Mouse (Mus musculus) T-helper 17 cell (primary cell): ENCODE measurements around the gene Il12rb2.

Experiments
- in situ Hi-C, 2 experiments: fragments of 300-600 bp; cut with MboI, MseI; formaldehyde crosslinking; loops; 1 replicate in 1 of 2; 2 replicates in 1 of 2; pipeline ENCODE4 v1.15.1; 2025; ENCODE audit warnings: high pct_unique_total_duplicates in 2 of 2

The Il12rb2 gene

GRCm38 (mm10) chr6:67375982-67376391, at the start of gene Il12rb2:
Gene Il12rb2 (minus strand): TSS chr6:67376188.
- in situ Hi-C loops, result no loop called here

GRCm38 (mm10) chr6:67421761-67422160, 45.8 kb upstream of the Il12rb2 start:
- in situ Hi-C loops, result loop anchor here in 1 of 2 experiments (10.0 kb wide), 1 partner anchor 1507 kb away; no protein-coding TSS in a partner anchor

GRCm38 (mm10) chr6:67416557-67416956, 40.6 kb upstream of the Il12rb2 start:
- in situ Hi-C loops, result no loop called here

- in situ Hi-C loops, result no loop called here
Measured at GRCm38 (mm10) chr6:67415276-67415675, 39.3 kb upstream of the Il12rb2 start.

DNA sequence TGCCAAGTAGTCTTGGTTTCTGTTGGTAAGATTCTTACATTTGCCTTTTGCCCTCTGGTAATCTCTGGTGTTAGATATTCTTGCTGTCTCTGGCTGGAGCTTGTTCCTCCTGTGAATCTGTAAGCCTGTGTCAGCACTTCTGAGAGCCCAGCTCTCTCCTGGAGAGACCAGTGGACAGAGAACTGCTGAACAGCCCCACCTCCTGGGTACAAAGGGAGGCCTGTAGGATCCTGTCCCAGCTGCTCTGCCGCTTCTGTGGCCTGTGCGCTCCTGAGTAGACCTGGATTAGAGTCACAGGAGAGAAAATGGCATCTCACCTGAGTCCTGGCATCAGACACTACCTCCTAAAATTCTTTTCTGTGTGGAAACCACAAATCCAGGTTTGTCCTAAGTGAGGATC, 37.4 kb upstream of the Il12rb2 start:
- in situ Hi-C loops, result no loop called here

DNA sequence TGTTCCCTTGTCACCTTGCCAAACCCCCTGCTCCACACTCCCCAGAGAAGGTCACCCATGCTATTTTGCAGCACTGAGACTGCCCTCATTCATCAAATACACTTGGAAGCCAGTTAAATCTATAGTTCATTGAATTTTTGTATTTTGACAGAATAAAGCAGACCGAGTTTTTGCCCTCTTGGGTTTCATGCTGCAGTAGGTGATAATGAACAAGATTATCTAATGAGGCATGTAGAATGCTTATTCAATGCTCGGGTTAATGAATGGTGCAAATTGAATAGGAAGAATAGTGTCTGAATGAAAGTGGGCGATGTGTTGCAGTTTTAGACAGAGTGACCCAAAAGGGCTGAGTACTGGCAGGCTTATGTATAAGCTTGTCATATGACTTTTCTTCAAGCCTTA, 29.3 kb upstream of the Il12rb2 start:
- in situ Hi-C loops, result no loop called here

- in situ Hi-C loops, result no loop called here
Measured at GRCm38 (mm10) chr6:67399551-67399950, 23.6 kb upstream of the Il12rb2 start.

DNA sequence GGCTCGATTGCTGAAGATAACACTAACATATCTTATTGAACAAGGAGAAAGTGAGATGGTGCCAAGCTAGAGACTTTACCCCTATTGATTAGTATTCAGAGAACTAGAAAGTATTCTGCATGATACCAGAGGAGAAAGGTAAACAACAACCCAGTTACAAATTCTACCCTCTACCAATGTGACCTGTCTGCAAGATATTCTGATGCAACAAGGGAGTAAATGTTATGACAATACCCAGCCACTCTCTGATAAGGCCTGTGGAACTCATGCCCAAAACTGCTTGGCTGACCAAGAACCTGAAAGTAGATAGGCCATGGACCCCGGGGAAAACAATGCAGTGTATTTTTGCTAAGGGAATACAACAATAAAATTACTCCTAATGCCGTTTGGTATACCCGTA, 10.2 kb downstream of the Il12rb2 start:
- in situ Hi-C loops, result no loop called here

DNA sequence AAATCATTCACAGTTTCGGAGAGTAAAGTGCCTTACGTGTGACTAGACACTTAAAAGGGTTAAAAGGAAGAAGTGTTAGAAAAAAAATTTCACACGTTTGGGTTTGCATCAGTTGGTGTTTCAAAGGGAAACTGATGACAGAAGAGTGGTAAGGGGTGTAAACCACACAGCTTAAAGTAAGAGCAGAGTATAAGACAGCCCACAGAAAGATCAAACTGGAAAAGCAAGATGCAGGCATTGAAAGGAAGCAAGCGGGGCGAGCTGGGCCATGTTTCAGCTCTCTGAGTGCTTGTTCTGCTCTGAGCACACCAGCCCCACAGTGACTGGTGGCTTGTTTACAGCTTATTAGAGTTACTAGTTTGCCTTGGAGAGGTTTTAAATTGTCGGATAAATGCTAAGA, 27.9 kb downstream of the Il12rb2 start:
- in situ Hi-C loops, result no loop called here

DNA sequence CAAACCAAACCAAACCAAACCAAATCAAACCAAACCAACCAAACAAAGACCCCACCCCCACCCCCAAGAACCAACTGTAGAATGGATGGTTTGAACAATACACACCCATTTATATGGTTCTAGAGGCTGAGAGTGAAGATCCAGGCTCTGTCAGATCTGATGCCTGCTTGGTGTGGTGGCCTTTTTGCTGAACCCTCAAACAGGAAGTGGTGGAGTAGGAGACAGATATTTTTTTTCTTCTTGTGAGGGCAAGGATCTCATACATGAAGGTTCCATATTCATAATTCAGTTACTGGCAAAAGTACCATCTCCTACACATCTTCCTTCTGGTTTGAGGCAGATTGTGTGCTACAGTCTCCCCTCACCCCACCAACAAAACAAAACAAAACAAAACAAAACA, 36.5 kb downstream of the Il12rb2 start:
- in situ Hi-C loops, result no loop called here

- in situ Hi-C loops, result no loop called here
Measured at GRCm38 (mm10) chr6:67337943-67338342, 38.0 kb downstream of the Il12rb2 start.

DNA sequence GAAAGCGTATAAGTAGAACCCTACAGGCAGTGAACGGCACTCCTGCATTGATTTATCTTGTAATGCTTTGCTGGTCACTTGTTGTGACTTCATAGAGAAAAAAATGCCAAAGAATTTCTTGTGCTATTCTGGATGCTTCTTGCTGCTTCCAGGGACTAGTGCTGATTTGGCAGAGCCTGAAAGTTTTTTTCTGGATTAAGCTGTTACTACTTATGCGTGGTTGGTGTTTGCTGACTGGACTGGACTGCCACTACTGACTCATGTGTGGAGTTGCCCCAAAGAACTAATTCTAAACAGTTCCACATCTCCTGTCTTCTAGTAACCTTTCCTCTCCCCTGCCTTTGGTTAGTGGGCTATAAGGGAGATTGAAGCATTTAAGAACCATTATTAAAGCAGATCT, 52.2 kb downstream of the Il12rb2 start:
- in situ Hi-C loops, result no loop called here

DNA sequence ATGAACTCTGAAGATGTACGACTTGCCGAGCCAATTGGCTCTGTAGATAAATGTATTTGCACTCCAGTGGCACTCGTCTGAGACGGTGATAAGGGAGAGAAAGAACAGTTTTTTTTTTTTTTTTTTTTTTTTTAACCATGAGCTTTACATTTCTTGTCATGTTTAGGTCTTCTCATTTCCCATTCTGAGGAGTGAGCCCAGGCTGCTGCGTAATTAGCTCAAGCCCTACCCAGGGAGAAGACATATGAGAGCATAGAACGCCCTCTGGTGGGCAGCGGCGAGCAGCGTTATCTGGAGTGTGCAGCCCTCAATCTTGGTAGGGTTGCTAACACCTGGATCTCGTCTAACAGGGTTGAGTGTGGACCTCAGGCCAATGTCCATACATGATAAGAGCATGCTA, 57.5 kb downstream of the Il12rb2 start:
- in situ Hi-C loops, result no loop called here

DNA sequence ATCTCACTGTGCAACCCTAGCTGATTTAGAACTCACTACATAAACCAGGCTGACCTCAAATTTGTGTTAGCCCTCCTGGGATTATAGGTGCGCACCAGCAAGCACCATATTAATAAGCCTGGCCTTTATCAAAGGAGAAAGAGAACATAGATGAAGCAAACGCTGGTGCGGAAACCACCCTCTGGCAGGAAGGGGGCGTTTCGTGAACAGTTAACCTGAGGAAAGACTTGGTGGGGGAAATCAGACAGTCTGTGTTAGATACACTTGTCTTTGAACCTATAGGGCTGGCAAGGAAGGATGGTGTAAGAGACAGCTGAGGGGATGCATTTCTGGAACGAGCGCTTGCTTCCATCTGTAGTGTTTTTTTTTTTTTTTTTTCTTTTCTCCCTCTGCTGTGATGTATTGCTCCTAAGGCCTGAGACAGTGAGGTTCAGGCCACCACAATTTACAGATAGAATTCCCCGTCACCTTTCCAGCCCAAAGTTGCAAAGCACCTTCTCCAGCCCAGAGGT, 58.1 kb downstream of the Il12rb2 start:
- in situ Hi-C loops, result no loop called here

DNA sequence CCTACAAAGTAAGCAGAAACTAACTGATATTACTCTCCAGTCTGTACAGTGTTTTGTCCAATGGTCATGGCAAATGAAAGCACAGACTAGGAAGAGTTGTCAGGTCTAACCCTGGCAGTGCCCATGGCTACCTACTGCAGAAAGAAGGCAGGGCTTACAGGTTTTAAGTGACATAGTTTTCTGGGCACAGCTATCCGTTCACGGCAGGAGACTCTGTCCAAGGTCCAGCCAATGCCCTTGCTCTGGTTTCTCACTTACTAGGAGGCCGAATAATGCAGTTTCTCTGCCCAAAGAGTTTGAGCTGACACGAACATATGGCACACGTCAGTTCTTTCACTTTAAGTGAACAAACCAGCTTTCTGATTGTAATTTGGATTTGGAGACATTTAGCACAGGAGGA, 58.9 kb downstream of the Il12rb2 start:
- in situ Hi-C loops, result no loop called here

GRCm38 (mm10) chr6:67314697-67315096, 61.3 kb downstream of the Il12rb2 start:
- in situ Hi-C loops, result no loop called here

- in situ Hi-C loops, result loop anchor here in 1 of 2 experiments (5.0 kb wide), 2 partner anchors 63 to 213 kb away; no protein-coding TSS in a partner anchor
Measured at GRCm38 (mm10) chr6:67309752-67310151, 66.2 kb downstream of the Il12rb2 start.

DNA sequence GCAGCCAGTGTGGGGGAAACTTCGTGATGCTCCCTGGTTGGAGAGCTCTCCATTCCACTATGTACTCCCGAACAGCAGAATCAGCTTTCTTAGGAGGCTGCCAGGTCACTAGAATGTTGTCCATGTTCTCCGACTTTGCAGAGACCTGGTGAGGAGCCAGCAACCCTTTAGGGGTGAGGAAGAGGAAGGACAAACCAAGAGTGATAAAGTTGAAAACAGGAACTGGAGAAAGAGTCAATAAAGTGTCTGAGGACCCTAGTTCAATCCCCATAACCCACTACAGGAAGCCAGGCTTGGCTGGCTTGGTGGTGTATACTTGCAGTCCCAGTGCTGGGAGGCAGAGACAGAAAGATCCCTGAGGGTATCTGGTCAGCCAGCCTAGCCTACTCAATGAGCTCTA, 67.0 kb downstream of the Il12rb2 start:
- in situ Hi-C loops, result loop anchor here in 1 of 2 experiments (5.0 kb wide), 2 partner anchors 63 to 213 kb away; no protein-coding TSS in a partner anchor

DNA sequence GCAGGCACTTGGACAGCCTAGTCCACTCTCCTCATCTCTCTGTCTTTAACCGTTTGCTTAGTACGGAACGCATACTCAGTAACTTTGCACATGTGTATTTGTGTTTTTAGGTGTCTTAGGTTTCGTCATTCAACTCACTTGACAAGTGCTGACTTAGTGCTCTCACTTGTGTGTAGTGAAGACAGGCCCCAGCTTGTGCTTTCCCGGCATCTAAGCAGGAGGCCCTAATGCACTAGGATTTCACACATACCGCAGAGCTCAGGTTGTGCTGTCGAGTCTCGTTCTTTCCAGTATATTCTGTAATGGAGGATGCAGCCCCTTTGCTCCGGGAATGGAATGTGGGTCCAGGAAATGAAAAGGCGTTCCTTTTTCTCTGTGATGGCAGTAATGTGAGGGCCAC, 72.8 kb downstream of the Il12rb2 start:
- in situ Hi-C loops, result no loop called here

- in situ Hi-C loops, result no loop called here
Measured at GRCm38 (mm10) chr6:67302471-67302870, 73.5 kb downstream of the Il12rb2 start.

DNA sequence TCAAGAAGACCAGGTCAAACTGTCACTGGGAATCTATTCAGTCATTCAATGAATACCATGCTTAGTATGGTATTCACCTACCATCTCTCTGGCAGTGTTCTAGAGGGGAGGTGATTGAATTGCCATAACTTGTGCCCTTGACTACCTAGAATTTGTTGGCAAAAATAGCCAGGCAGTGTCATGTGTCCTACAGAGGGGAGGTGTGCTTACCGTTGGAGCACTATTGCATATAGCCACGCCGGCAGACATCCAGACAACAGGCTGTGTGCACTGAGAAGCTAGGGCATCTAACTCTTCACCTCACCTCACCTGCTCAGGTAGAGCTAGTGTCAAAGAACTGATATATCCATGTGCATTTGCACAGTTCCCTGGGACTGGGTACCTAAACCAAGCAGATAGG, 74.8 kb downstream of the Il12rb2 start:
- in situ Hi-C loops, result no loop called here

DNA sequence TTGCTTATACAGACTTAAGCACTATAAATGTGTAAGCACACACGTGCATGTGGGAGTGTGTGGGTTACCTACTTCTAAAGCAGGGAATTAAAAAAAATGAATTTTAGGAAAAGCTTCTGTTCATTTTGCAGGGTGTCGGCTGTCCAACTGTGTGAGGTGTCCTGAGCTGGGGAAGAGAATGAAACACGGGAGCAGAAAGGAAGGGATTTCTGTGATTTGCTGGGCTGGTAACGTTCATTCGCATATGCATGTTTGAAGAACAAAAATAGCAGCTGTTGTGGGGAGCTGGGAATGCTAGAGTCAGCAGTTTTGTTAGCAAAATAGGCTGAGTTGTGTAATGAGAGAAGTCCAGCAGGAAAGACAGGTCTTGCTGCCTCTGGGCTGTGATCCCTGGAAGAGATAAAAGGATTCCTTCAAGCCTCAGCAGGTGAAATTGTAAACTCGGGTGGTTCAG, 75.3 kb downstream of the Il12rb2 start:
- in situ Hi-C loops, result no loop called here

GRCm38 (mm10) chr6:67300300-67300699, 75.7 kb downstream of the Il12rb2 start:
- in situ Hi-C loops, result no loop called here

DNA sequence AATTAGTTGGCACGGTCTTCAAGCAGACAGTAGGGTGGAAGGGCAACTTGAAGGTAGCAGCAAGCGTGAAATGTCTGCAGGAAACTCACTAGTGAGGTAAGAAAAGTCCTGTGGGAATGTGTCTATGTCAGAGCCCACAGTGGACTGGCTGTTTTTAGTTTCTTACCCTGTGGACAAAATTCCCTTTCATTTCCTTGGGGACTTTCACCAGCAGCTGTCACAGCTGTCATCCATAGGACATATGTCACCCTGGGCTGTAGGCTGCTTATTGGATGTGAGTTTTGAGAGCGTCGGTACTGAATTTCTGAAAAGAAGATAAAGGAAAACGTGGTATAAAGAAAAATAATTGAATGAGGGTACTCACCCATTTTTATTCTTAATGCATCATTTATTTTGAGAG, 77.2 kb downstream of the Il12rb2 start:
- in situ Hi-C loops, result no loop called here
